Mouse (Mus musculus): ENCODE measurements at regions not wholly inside any gene's neighbourhood (a gene's known extent, or its start where the extent isn't known, plus 50 kb on each side); places are given as distances from the start of the nearest gene placed in this dataset.

- Histone ChIP-seq H3ac (ENCODE audit: control insufficient read depth, insufficient read length, low read depth) (peak overlapping the region; percentile 18), H3K4me3 (ENCODE audit: insufficient read depth, poor library complexity, severe bottlenecking) (no peak overlapping the region), H3K36me3 (ENCODE audit: control insufficient read depth, insufficient read depth) (no peaks in the 10 kb centered on the region), H3K79me2 (ENCODE audit: control insufficient read depth, insufficient read depth) (no peaks in the 10 kb centered on the region), H3K27me3 (ENCODE audit: control insufficient read depth, insufficient read depth, insufficient read length) (no peaks in the 10 kb centered on the region), H3K79me3 (ENCODE audit: low read depth) (no peaks in the 10 kb centered on the region)
- TF ChIP-seq MYOG (IDR thresholded peaks at IDR 0.05; ENCODE audit: control insufficient read depth, extremely low read depth, insufficient read length) (no peak), CTCF (IDR thresholded peaks at IDR 0.05; ENCODE audit: control insufficient read depth, insufficient read depth, insufficient read length) (no peak), MYOD1 (IDR thresholded peaks at IDR 0.05; ENCODE audit: control insufficient read depth, insufficient read length, low read depth) (no peak), MAX (IDR thresholded peaks at IDR 0.05) (no peak), CEBPB (IDR thresholded peaks at IDR 0.05; ENCODE audit: low read depth) (no peak), USF1 (IDR thresholded peaks at IDR 0.05; ENCODE audit: low read depth) (no peak), FOSL1 (IDR thresholded peaks at IDR 0.05; ENCODE audit: insufficient read depth, low read length, poor library complexity, severe bottlenecking) (no peak)
Measured at GRCm38 (mm10) chr16:77329160-77329691, 272.7 kb downstream of the Gm11146 start.

- Histone ChIP-seq H3K4me3 (ENCODE audit: insufficient read depth, poor library complexity, severe bottlenecking) (no peak overlapping the region), H3K79me2 (ENCODE audit: control insufficient read depth, insufficient read depth) (no peaks in the 10 kb centered on the region), H3K36me3 (ENCODE audit: control insufficient read depth, insufficient read depth) (no peaks in the 10 kb centered on the region), H3K27me3 (ENCODE audit: control insufficient read depth, insufficient read depth, insufficient read length) (no peaks in the 10 kb centered on the region), H3ac (ENCODE audit: control insufficient read depth, insufficient read length, low read depth) (no peak overlapping the region), H3K79me3 (ENCODE audit: low read depth) (no peaks in the 10 kb centered on the region)
- TF ChIP-seq FOSL1 (IDR thresholded peaks at IDR 0.05; ENCODE audit: insufficient read depth, low read length, poor library complexity, severe bottlenecking) = no peak
- no peak for TF ChIP-seq MAX (IDR thresholded peaks at IDR 0.05)
- TF ChIP-seq CEBPB (IDR thresholded peaks at IDR 0.05; ENCODE audit: low read depth) = no peak
- no peak for TF ChIP-seq USF1 (IDR thresholded peaks at IDR 0.05; ENCODE audit: low read depth)
- no peak for TF ChIP-seq MYOD1 (IDR thresholded peaks at IDR 0.05; ENCODE audit: control insufficient read depth, insufficient read length, low read depth)
- no peak for TF ChIP-seq CTCF (IDR thresholded peaks at IDR 0.05; ENCODE audit: control insufficient read depth, insufficient read depth, insufficient read length)
- TF ChIP-seq MYOG (IDR thresholded peaks at IDR 0.05; ENCODE audit: control insufficient read depth, extremely low read depth, insufficient read length) = no peak
Measured at GRCm38 (mm10) chr16:77328628-77329159, 273.2 kb downstream of the Gm11146 start.

GRCm38 (mm10) chr16:77328049-77328448 is 273.8 kb downstream of the Gm11146 start:
- TF ChIP-seq MYOG (IDR thresholded peaks at IDR 0.05; ENCODE audit: control insufficient read depth, extremely low read depth, insufficient read length) = no peak
- no peak for TF ChIP-seq CEBPB (IDR thresholded peaks at IDR 0.05; ENCODE audit: low read depth)
- no peak for TF ChIP-seq USF1 (IDR thresholded peaks at IDR 0.05; ENCODE audit: low read depth)
- no peak for TF ChIP-seq MAX (IDR thresholded peaks at IDR 0.05)
- TF ChIP-seq FOSL1 (IDR thresholded peaks at IDR 0.05; ENCODE audit: insufficient read depth, low read length, poor library complexity, severe bottlenecking) = no peak
- no peak for TF ChIP-seq MYOD1 (IDR thresholded peaks at IDR 0.05; ENCODE audit: control insufficient read depth, insufficient read length, low read depth)
- no peak for TF ChIP-seq CTCF (IDR thresholded peaks at IDR 0.05; ENCODE audit: control insufficient read depth, insufficient read depth, insufficient read length)
- Histone ChIP-seq H3K36me3 (ENCODE audit: control insufficient read depth, insufficient read depth) (no peaks in the 10 kb centered on the region), H3K79me2 (ENCODE audit: control insufficient read depth, insufficient read depth) (no peaks in the 10 kb centered on the region), H3K79me3 (ENCODE audit: low read depth) (no peaks in the 10 kb centered on the region), H3K27me3 (ENCODE audit: control insufficient read depth, insufficient read depth, insufficient read length) (no peaks in the 10 kb centered on the region), H3ac (ENCODE audit: control insufficient read depth, insufficient read length, low read depth) (no peak overlapping the region), H3K4me3 (ENCODE audit: insufficient read depth, poor library complexity, severe bottlenecking) (no peak overlapping the region)

- Histone ChIP-seq H3ac (ENCODE audit: control insufficient read depth, insufficient read length, low read depth) (no peak overlapping the region), H3K79me3 (ENCODE audit: low read depth) (no peaks in the 10 kb centered on the region), H3K4me3 (ENCODE audit: insufficient read depth, poor library complexity, severe bottlenecking) (no peak overlapping the region), H3K36me3 (ENCODE audit: control insufficient read depth, insufficient read depth) (no peaks in the 10 kb centered on the region), H3K79me2 (ENCODE audit: control insufficient read depth, insufficient read depth) (no peaks in the 10 kb centered on the region), H3K27me3 (ENCODE audit: control insufficient read depth, insufficient read depth, insufficient read length) (no peaks in the 10 kb centered on the region)
- TF ChIP-seq CTCF (IDR thresholded peaks at IDR 0.05; ENCODE audit: control insufficient read depth, insufficient read depth, insufficient read length) (no peak), FOSL1 (IDR thresholded peaks at IDR 0.05; ENCODE audit: insufficient read depth, low read length, poor library complexity, severe bottlenecking) (no peak), USF1 (IDR thresholded peaks at IDR 0.05; ENCODE audit: low read depth) (no peak), MYOD1 (IDR thresholded peaks at IDR 0.05; ENCODE audit: control insufficient read depth, insufficient read length, low read depth) (no peak), CEBPB (IDR thresholded peaks at IDR 0.05; ENCODE audit: low read depth) (no peak), MAX (IDR thresholded peaks at IDR 0.05) (no peak)
Measured at GRCm38 (mm10) chr16:77322338-77322737, 279.6 kb downstream of the Gm11146 start.

GRCm38 (mm10) chr16:77318150-77318549 is 283.7 kb downstream of the Gm11146 start:
- Histone ChIP-seq H3ac (ENCODE audit: control insufficient read depth, insufficient read length, low read depth) (no peak overlapping the region), H3K79me2 (ENCODE audit: control insufficient read depth, insufficient read depth) (no peaks in the 10 kb centered on the region), H3K4me3 (ENCODE audit: insufficient read depth, poor library complexity, severe bottlenecking) (no peak overlapping the region), H3K27me3 (ENCODE audit: control insufficient read depth, insufficient read depth, insufficient read length) (no peaks in the 10 kb centered on the region), H3K79me3 (ENCODE audit: low read depth) (no peaks in the 10 kb centered on the region), H3K36me3 (ENCODE audit: control insufficient read depth, insufficient read depth) (no peaks in the 10 kb centered on the region)
- no peak for TF ChIP-seq CEBPB (IDR thresholded peaks at IDR 0.05; ENCODE audit: low read depth)
- no peak for TF ChIP-seq MYOG (IDR thresholded peaks at IDR 0.05; ENCODE audit: control insufficient read depth, extremely low read depth, insufficient read length)
- no peak for TF ChIP-seq CTCF (IDR thresholded peaks at IDR 0.05; ENCODE audit: control insufficient read depth, insufficient read depth, insufficient read length)
- TF ChIP-seq MYOD1 (IDR thresholded peaks at IDR 0.05; ENCODE audit: control insufficient read depth, insufficient read length, low read depth) = no peak
- no peak for TF ChIP-seq FOSL1 (IDR thresholded peaks at IDR 0.05; ENCODE audit: insufficient read depth, low read length, poor library complexity, severe bottlenecking)
- no peak for TF ChIP-seq MAX (IDR thresholded peaks at IDR 0.05)
- TF ChIP-seq USF1 (IDR thresholded peaks at IDR 0.05; ENCODE audit: low read depth) = no peak
